Mouse (Mus musculus) 3134 (cell line): ENCODE measurements around the gene Scyl1.
A peak's percentile ranks its signal among the peaks of the same experiment; 100 is the strongest.

Experiments
- DNase-seq: peaks from one replicate; pipeline ENCODE4 v3.0.0-alpha.2; 2011; ENCODE audit warnings: low spot score; ENCODE audit not compliant: insufficient read length; ENCODE audit errors: extremely low read depth

Gene Scyl1

GRCm38 (mm10) chr19:5745756-5746710 lies 25.2 kb downstream of the Scyl1 start:
- no peak for DNase-seq

GRCm38 (mm10) chr19:5743576-5743975 lies 27.6 kb downstream of the Scyl1 start:
- peak; percentile 90 for DNase-seq

- peak; percentile 54 for DNase-seq
Observed at GRCm38 (mm10) chr19:5742241-5742641, 29.0 kb downstream of the Scyl1 start.

DNA sequence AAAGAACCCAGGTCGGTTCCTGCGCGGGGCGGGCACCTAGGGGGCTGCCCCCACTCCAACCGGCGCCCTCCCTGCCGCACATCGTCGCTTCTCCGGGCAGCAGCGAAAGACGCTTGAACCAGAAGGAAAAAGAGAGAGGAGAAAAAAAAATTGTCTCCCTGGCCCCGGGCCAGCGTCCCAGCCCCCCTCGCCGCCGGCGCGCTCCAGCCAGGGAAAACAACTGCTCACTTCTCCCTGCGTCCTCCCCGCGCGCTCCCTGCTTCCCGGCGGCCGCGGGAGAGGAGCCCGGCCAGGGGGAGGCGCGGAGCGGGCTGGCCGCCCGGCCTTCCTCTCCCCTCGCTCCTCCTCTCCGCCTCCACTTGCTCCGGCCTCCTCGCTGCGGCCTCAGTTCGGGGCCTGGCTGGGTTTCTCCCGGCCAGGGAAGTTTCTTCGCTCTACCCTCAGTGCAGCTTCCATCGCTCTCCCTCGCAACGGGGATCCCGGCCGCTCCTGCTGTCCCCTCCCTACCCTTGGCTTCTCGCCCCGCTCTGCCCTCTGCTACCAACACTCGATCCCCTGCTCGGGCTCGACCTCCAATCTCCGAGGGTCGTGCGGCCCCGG lies 29.5 kb downstream of the Scyl1 start:
- DNase-seq = peak; percentile 86

- peak; percentile 69 for DNase-seq
Observed at GRCm38 (mm10) chr19:5740320-5741317, 30.6 kb downstream of the Scyl1 start, which contains the start of gene Ltbp3. Ltbp3 (plus strand) TSS chr19:5740904.

DNA sequence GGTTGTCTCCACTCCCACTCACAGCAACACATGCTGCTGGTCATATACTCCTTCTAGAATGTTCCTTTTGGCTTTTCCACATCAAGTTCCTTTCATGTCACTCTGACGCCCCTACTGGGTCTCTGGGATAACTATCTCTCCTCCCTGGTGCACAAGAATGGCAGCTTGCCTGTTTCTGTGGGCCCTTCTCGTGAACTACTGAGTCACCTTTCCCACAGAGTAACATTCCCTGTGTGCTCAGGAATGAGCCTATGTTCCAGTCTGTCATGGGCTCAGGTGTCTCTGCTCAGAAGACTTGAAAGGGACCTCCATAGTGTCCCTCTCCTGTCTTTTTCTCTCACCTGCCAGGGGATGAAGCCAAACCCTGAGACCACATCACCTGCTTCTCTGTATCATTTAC lies 31.8 kb downstream of the Scyl1 start:
- no peak for DNase-seq

DNA sequence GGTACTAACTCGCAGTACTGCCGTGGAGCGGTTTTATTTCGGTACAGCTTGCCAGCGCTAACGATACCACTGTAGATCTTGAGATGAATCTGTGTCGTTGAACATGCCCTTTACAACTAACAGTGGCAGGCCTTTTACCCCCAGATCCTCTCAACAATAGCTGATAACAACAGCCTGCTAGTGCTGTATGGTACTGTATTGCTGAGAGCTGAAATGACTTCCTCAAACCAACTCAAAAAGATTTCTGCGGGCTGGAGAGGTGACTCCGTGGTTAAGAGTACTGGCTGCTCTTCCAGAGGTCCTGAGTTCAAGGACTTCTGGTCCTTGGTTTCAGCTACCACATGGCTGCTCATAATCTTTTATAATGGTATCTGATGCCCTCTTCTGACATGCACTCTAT lies 36.9 kb downstream of the Scyl1 start:
- no peak for DNase-seq

DNA sequence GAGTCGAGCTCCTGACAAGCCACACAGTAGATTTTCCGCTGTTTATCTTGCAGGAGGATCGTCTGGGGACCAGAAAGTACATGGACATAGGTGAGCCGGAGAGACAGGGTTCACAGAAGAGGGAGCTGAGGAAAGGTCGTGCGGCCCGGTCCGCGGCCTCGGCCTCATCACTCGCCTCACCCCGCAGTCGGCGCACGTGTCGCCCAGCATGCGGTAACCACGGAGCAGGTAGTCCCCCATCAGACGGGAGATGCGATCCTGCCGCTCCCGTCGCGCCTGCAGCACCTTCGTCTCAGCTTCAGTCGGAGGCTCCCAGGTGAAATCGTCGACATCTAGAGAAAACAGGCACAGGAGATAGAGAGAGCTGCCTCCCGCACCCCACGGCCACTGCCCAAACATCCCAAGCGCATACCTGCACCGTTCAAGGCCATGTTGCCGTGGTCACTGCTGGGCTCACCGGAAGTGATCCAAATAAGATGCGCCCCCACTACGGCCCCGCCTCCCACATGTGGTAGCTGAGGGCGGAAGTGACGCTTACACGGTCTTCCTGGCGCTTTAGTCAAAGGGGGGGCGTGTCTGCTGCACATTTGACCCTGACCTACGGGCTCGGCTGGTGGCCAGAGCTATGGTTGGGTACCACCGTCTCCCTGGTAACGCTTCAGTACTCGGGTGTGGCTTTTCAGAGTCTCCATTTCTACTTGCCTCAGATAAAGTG lies 39.8 kb downstream of the Scyl1 start:
- DNase-seq = peak; percentile 86

DNA sequence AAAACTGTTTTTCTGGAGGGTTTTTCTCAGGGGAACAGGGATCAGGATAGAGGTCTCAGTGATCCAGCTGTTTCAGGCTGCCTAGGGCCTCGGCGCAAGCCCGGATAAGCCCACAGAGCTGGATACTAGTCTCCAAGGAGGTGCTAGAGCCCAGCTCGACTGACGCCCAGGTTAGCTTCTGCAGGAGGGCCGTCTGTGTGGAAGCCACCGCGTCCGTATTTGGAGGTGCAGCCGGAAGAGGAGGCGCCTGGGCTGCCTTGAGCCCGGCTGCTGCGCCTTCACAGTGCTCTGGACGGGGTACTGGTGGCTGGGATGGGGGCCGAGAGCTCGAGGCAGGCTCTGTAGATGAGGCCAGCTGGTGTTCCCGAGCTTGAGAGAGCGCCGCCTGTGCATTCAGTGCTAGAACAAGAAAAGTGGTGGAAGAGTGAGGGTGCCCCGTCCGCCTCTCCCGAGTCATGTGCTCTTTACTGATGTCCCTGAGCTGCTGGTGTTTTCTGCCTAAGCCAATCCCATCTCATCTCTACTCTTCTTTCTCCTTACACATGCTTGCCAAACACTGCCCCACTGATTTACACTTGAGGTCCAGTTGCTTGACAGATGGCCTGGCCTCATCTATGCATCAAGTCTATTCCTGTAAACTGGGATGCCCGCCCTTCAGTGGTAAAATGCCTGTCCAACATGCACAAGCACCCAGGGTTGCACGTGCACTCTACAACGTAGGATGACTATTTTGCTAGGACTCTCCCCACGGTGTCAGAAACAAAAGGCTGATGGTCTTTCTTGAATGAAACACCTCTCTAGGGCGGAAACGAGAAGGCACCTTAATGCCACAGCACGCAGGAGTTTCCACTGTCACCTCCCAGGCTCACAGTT lies 40.7 kb downstream of the Scyl1 start:
- DNase-seq = no peak

GRCm38 (mm10) chr19:5729444-5729815 lies 41.8 kb downstream of the Scyl1 start, which contains the start of gene Fam89b:
Fam89b (minus strand) TSS chr19:5729653.
- peak; percentile 78 for DNase-seq

DNA sequence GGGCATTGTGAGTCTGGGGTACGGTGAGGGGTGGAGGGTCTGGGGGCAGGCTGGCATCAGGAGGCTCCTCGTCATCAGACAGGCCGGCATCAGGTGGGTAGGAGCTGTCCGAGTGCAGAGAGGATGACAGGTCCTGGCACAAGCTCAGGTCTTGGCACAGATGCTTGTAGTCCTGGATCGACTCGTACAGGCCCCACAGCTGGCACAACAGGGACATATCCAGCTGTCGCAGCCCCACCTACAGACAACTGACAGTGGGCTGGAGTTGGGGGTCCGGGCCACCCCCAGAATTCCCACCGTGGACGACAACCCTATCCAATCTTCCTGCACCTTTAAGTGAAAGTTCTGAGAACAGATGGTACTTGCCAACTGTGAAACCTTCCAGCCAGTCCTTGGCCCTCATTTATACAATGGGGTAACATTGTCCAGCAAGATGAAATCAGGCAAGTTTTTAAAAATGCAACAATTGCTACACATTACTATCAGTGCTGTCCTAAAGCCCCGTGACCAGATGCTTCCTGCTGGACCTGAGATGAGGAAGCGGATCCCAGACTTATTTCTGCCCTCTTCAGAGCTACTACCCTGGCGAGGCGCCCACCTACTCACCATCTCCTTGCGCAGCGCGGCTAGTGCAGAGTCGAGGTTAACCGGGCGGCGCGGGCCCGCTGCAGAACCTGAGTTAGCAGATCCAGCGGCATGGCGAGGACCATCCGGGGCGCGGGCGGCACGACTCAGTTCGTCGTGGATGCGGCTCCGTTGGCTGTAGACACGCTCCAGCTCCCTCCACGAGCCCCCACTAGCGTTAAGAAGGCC lies 42.4 kb downstream of the Scyl1 start:
- DNase-seq = peak; percentile 75

DNA sequence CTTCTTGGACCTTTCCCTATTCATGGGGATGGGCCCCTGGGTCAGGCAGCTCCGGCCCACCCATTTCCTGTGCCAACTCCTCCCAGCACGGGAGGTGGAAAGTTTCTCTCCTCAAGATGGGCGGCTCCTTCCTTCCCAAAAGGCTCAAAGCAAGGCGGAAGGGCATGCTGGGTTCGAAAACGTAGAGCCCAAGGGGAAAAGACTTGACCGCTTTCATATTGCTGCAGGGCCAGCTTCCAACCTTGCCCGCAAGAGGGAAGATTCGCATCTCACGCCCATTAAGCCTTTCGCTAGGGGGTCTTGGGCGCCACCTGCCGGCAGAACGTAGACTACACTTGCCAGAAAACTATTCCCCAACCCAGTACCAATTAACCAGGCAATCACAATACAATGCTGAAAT lies 43.5 kb downstream of the Scyl1 start:
- peak; percentile 36 for DNase-seq

DNA sequence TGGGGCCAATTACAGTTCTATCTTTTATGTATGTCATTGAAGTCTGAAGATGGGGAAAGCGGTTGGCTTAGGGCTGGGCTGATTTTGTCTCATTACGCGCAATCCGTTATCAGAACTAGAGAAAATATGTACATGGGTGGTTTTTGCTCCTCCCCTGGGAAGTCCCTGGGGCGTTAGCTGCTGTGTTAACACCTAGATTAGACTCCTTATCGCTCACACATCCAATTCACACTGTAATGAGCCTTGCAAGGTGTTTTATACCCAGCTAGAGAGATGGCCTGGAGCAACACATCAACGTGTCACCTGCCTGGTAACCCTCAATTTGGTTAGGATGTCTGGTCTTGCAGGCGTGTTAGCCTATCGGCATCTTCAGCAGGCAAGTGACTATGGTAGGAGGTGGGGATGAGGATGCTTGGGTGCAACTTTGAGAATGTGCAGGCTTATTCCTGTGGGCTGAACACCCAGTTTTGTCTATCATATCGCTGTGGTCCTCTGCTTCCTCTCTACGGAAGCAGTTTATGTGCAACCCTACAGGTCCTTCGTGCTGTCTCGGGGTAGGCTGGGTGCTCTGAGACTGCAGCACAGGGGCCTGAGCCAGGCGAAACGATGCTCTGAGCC lies 44.1 kb downstream of the Scyl1 start:
- DNase-seq = no peak

DNA sequence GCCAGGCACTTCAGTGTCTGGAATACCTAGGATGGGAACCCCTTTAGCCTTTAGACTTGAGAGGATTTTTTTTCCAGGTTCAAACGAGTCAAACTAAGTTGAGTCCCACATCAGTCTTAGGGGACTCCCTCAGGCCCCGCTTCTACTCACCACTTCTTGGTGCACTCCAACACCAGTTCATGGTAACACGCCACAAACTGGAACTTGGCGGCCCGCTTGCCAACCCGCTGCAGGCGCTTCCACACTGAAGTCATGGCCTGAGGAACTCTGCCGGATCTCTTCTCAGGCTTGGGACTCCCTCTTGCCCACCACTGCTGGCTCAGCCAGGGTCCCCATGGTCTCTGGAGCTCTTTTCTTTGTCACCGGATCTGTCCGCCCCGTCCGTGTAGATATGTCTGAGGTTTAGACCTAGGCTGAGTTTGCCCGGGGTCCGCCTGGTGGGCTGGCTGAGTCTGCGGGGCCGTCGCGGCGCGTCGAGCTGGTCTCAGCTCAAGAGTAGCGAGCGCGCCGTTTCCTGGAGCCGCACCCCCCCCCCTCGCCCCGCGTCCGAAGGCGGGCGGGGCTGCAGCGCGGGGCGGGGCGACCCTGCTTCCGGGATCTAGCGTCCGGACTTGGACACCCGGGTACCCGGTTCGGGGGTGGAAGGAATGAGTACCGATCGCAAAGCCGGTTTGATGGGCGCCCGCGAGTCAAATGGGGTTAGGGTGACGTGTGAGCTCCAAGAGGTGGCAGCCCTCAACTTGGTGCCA lies 45.3 kb downstream of the Scyl1 start, which contains the start of gene Ehbp1l1:
Ehbp1l1 (minus strand) TSS at position 551 of the 749 bp plus-strand sequence.
- DNase-seq = peak; percentile 85

DNA sequence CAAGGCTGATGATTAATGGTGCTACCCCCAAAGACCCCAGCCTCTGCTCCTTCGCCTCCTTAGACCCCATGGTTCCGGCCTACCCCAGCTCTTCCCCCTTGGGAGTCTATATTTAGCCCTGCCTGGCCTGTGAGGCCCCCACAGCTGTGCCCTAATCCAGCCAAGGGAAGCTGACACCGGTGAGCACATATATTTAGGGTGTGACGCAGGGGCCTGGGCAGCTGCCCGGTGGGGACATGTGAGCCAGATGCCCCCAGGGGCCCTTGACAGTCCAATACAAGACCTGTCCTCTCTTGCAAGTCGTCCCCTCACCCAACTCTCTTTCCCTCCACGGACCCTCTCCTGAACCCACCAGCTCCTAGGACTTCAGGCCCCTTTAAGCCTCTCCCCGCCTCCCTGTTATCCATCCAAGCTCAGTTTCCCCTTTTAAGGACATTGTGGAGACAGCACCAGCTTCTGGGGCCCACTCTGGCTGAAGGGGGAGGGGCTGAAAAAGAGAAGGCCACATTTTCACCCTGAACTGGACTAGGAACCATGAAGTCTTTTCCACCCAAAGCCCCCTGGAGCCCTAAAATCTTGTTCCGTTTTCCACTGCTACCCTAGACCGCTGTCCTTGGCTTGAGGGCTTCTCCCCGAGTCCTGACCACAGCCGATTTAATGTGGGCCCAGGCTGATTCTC lies 46.1 kb downstream of the Scyl1 start:
- DNase-seq = peak; percentile 85

- DNase-seq = peak; percentile 91
Observed at GRCm38 (mm10) chr19:5724549-5724941, 46.7 kb downstream of the Scyl1 start.
